Mouse (Mus musculus): Measurements from ENCODE around the gene Phactr3. TPM values are rescaled to one million over a fixed set of nuclear protein-coding genes. Genes with fewer than 3 reads are reported as not detected.

Phactr3 gene
- total RNA-seq, 2 experiments from 2014 or later, result 146 to 149 TPM

DNA sequence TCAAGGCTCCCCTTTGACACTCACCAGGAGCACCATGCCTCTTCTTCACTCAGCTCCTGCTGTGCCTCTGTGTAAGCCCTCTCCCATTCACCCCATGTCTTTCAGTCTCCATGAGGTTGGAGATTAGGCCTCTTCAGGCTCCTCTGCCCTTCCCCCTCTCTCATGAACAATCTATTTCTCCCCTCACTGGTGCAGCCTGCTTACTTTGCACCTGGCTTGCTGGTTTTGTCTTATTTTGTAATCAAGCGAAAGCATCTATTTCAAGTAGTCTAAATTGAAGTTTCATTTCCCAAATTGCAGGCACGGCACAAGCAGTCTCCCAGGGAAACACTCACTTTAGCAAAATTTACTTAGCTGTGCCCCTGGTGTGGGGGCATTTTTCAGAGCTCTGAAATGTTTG, 70.2 kb downstream of the Phactr3 start:
- no peak for DNase-seq (ENCODE audit: low spot score in 2 of 2)

DNA sequence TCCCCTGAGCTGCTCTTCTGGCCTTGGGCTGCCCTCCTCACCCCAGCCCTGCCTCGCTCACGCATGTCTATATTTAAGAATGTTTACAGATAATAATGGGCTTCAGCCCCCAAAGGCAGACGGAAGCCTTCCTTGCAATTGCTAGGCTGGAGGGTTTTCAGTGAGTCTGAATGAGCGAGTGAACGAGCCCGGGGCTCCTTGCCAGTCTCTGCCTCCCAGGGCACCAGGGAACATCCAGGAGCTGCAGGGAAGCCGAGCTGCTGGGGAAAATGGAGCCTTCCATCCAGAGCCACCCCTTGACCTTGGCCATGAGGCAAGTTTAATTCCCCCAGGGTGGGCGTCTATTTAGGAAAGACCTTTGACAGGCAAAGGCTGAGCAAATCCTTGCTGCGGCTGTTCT, 74.1 kb downstream of the Phactr3 start:
- peak; percentile 24 to 63 for DNase-seq (ENCODE audit: low spot score in 2 of 2)

- no peak for DNase-seq (ENCODE audit: low spot score in 2 of 2)
Measured at GRCm38 (mm10) chr2:178193445-178193844, 74.7 kb downstream of the Phactr3 start.

- DNase-seq (ENCODE audit: low spot score in 2 of 2), result no peak
Measured at GRCm38 (mm10) chr2:178194908-178195307, 76.1 kb downstream of the Phactr3 start.

- no peak for DNase-seq (ENCODE audit: low spot score in 2 of 2)
Measured at GRCm38 (mm10) chr2:178196038-178196437, 77.3 kb downstream of the Phactr3 start.

GRCm38 (mm10) chr2:178197542-178197941, 78.8 kb downstream of the Phactr3 start:
- no peak for DNase-seq (ENCODE audit: low spot score in 2 of 2)

DNA sequence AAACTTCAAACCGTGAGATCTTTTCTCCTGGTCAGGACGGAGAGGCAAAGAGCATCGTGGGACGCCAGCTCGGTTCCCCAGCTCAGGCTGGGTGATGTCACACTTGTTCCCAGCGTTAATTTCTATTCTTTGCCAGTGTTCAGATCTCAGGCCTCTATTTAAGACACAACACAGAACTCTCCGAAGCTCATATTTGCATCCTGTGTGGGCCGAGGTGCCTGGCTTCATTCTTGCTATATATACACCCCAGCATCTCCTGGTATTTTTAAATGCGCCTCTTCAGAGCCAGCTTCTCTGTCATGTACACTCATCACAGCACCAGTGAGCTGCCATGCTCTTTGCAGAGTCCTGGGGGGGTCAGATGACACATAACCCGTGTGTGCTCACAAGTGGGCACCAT, 85.7 kb downstream of the Phactr3 start:
- peak in 1 of 2 experiments; percentile 40 for DNase-seq (ENCODE audit: low spot score in 2 of 2)

GRCm38 (mm10) chr2:178208186-178208600, 89.4 kb downstream of the Phactr3 start:
- peak in 1 of 2 experiments; percentile 44 for DNase-seq (ENCODE audit: low spot score in 2 of 2)

DNA sequence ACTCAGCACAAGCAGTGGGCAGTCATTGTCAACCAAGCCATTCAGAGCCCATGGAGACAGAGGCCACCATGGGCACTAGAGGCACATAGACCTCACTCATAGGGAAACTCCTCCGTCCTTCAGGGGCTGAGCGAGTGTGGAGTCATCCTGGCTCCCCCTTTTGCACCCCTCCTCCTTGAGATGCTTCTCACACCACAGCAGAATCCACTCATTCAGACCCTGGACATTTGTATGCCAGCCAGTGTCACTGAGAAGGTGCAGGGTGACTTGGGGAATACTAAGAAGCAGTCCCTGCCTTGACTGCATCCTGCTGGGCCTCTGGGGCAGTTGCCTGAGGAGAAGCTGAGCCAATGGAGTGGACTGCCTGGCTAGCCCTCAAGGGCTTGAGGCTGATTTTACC, 95.1 kb downstream of the Phactr3 start:
- DNase-seq (ENCODE audit: low spot score in 2 of 2), result no peak

DNA sequence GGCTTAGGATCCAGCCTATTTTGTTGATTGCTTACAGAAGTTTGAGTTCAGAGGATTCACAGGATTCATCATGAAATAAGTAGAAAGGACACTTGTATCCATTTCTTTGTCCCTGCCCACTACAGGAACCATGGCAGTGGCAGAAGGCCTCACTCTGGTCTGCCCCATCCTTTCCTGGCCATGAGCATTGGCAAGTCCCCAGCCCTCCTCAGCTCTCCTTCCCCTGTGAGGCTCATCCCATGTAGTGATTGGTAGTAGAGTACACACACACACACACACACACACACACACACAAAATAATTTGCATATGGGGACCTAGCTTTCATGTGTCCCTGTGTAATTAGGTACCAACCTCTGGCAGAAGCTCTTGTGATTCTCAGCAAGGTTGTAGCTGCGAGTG, 95.8 kb downstream of the Phactr3 start:
- no peak for DNase-seq (ENCODE audit: low spot score in 2 of 2)

GRCm38 (mm10) chr2:178218461-178218860, 99.7 kb downstream of the Phactr3 start:
- no peak for DNase-seq (ENCODE audit: low spot score in 2 of 2)

- DNase-seq (ENCODE audit: low spot score in 2 of 2), result no peak
Measured at GRCm38 (mm10) chr2:178219454-178220147, 100.8 kb downstream of the Phactr3 start.

- no peak for DNase-seq (ENCODE audit: low spot score in 2 of 2)
Measured at GRCm38 (mm10) chr2:178220148-178220717, 101.5 kb downstream of the Phactr3 start.

GRCm38 (mm10) chr2:178221003-178221402, 102.2 kb downstream of the Phactr3 start:
- DNase-seq (ENCODE audit: low spot score in 2 of 2), result no peak

- peak; percentile 31 to 75 for DNase-seq (ENCODE audit: low spot score in 2 of 2)
Measured at GRCm38 (mm10) chr2:178229231-178229630, 110.5 kb downstream of the Phactr3 start.

- no peak for DNase-seq (ENCODE audit: low spot score in 2 of 2)
Measured at GRCm38 (mm10) chr2:178233487-178233886, 114.7 kb downstream of the Phactr3 start.

- DNase-seq (ENCODE audit: low spot score in 2 of 2), result no peak
Measured at GRCm38 (mm10) chr2:178237056-178237455, 118.3 kb downstream of the Phactr3 start.

DNA sequence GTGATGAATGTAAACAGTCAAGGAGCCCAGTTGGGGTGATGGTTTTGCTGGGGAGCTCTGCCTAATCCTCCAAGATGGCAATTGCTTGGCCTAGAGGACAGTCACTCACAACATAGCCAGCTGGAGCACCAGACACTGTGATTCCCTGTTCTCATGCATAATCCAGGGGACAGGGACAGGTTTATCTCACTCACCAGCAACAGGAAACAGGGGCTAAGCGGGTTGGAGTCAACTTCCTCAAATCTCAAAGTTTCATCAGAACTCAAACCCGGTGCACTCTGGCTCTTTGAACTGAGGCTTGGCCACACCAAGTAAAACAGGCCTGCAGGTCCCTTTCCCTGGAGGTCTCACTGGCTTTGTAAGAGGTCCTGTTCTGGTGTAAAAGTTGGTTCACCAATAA, 119.7 kb downstream of the Phactr3 start:
- no peak for DNase-seq (ENCODE audit: low spot score in 2 of 2)

DNA sequence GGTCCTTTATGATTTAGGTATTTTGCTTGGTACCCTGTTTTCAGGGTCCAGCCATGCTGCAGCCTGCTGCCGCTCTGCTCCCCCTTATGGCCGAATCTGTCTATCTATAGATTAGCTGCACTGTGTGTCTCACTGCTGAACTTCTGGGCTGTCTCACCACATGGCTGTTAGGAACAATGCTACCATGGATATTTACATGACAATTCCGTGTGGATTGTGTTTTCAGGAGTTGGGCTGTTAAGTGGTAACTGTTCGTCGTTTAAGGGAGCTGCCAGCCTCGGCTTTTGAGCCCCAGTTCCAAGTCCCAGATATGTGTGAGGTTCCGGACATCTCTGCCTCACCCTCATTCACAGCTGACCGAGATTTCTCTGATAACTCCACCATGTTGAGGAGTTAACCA, 122.1 kb downstream of the Phactr3 start:
- no peak for DNase-seq (ENCODE audit: low spot score in 2 of 2)

GRCm38 (mm10) chr2:178241374-178241773, 122.6 kb downstream of the Phactr3 start:
- DNase-seq (ENCODE audit: low spot score in 2 of 2), result no peak

- no peak for DNase-seq (ENCODE audit: low spot score in 2 of 2)
Measured at GRCm38 (mm10) chr2:178242996-178243395, 124.2 kb downstream of the Phactr3 start.

- DNase-seq (ENCODE audit: low spot score in 2 of 2), result no peak
Measured at GRCm38 (mm10) chr2:178244866-178245265, 126.1 kb downstream of the Phactr3 start.

GRCm38 (mm10) chr2:178245841-178246240, 127.1 kb downstream of the Phactr3 start:
- no peak for DNase-seq (ENCODE audit: low spot score in 2 of 2)
